In genomic region chr6:94626807-94627206, GRCm38 (mm10) we compare ENCODE assay signal across 16 mouse cellular contexts.
DNase-seq lines count a peak whose midpoint lies in the region; ATAC-seq and TF ChIP-seq lines count a peak whose summit lies in the region.
"Had no signal": no experiment of that assay in that cellular context is flagged by ENCODE, and none has a peak within 500 bp of the region (broad histone marks: within the 10 kb centered on the region; RNA-seq: fewer than 3 reads in every experiment).

No protein-coding gene starts in this region.

- no peak for ATAC-seq in midbrain, postnatal 0 days (ENCODE audit: low FRiP score)
- ATAC-seq in midbrain, embryonic 15.5 days (replicated peaks), result no peak
- peak; percentile 3; the same call in 1 of the 2 replicates for ATAC-seq in limb, embryonic 12.5 days (ENCODE audit: insufficient number of reproducible peaks, insufficient read depth, low FRiP score, low TSS enrichment, low read depth)
- ATAC-seq: liver, embryonic 12.5 days; midbrain, embryonic 16.5 days had no signal

- peaks cover 16% of the 10 kb centered on the region for H3K36me3 ChIP-seq in midbrain, postnatal 0 days (ENCODE audit: insufficient read depth, low read length)
- H3K36me3 ChIP-seq in midbrain, embryonic 15.5 days (replicated peaks), result no peaks in the 10 kb centered on the region
- peaks cover 55% of the 10 kb centered on the region for H3K36me3 ChIP-seq in limb, embryonic 12.5 days

- no peak for TF ChIP-seq CTCF in midbrain, postnatal 0 days (IDR thresholded peaks at IDR 0.05)

- no peak overlapping the region for H3K9ac ChIP-seq in midbrain, postnatal 0 days (replicated peaks; ENCODE audit: low read length, poor library complexity, severe bottlenecking)
- H3K9ac ChIP-seq in midbrain, embryonic 15.5 days, result no peak overlapping the region
- no peak overlapping the region for H3K9ac ChIP-seq in limb, embryonic 12.5 days (replicated peaks)
- H3K9ac ChIP-seq: embryonic facial prominence, embryonic 13.5 days; forebrain, embryonic 12.5 days; liver, embryonic 12.5 days; lung, embryonic 15.5 days; neural tube, embryonic 13.5 days had no signal

- H3K4me3 ChIP-seq in midbrain, postnatal 0 days (ENCODE audit: low read depth, low read length), result no peak overlapping the region
- H3K4me3 ChIP-seq in midbrain, embryonic 15.5 days, result no peak overlapping the region
- H3K4me3 ChIP-seq in limb, embryonic 12.5 days (replicated peaks), result no peak overlapping the region
- H3K4me3 ChIP-seq: embryonic facial prominence, embryonic 13.5 days; forebrain, embryonic 12.5 days; liver, embryonic 12.5 days; lung, embryonic 15.5 days; neural tube, embryonic 13.5 days had no signal

- no peaks in the 10 kb centered on the region for H3K9me3 ChIP-seq in midbrain, postnatal 0 days (ENCODE audit: low read length)
- H3K9me3 ChIP-seq in midbrain, embryonic 15.5 days, result no peaks in the 10 kb centered on the region
- no peaks in the 10 kb centered on the region for H3K9me3 ChIP-seq in limb, embryonic 12.5 days
- H3K9me3 ChIP-seq: embryonic facial prominence, embryonic 13.5 days; forebrain, embryonic 12.5 days; liver, embryonic 12.5 days; lung, embryonic 15.5 days; neural tube, embryonic 13.5 days had no signal

- H3K4me2 ChIP-seq in midbrain, postnatal 0 days (ENCODE audit: low read depth, low read length, poor library complexity, severe bottlenecking), result no peak overlapping the region
- H3K4me2 ChIP-seq in midbrain, embryonic 15.5 days, result no peak overlapping the region
- H3K4me2 ChIP-seq in limb, embryonic 12.5 days, result no peak overlapping the region
- H3K4me2 ChIP-seq: embryonic facial prominence, embryonic 13.5 days; forebrain, embryonic 12.5 days; liver, embryonic 12.5 days; lung, embryonic 15.5 days; neural tube, embryonic 13.5 days had no signal

- peak; percentile 22 for DNase-seq in midbrain, postnatal 0 days (ENCODE audit: low spot score)
- DNase-seq in cerebellum, adult 11 months, result peak; percentile 46
- peak; percentile 46 to 58 for DNase-seq in cerebellum, postnatal 14 days
- no peak for DNase-seq in lung, postnatal 10 days
- DNase-seq in frontal cortex, postnatal 10 days (ENCODE audit: low spot score in 2 of 2), result no peak
- DNase-seq: gastrocnemius, postnatal 10 days; layer of hippocampus, adult 9-11 months had no signal

- no peaks in the 10 kb centered on the region for H3K27me3 ChIP-seq in midbrain, postnatal 0 days (ENCODE audit: insufficient read depth, low read length)
- H3K27me3 ChIP-seq in midbrain, embryonic 15.5 days (replicated peaks), result no peaks in the 10 kb centered on the region
- H3K27me3 ChIP-seq in limb, embryonic 12.5 days, result peaks cover 37% of the 10 kb centered on the region
- H3K27me3 ChIP-seq: embryonic facial prominence, embryonic 13.5 days; forebrain, embryonic 12.5 days; lung, embryonic 15.5 days; neural tube, embryonic 13.5 days had no signal

- WGBS in midbrain, postnatal 0 days, result 74% methylated on average over 2 of the region's 2 CpGs
- WGBS in midbrain, embryonic 15.5 days, result 69% methylated on average over 2 of the region's 2 CpGs
- WGBS in limb, embryonic 12.5 days, result 16% methylated on average over 2 of the region's 2 CpGs

- H3K27ac ChIP-seq in midbrain, postnatal 0 days (ENCODE audit: low read depth, low read length), result no peak overlapping the region
- H3K27ac ChIP-seq in midbrain, embryonic 15.5 days, result no peak overlapping the region
- no peak overlapping the region for H3K27ac ChIP-seq in limb, embryonic 12.5 days
- H3K27ac ChIP-seq: embryonic facial prominence, embryonic 13.5 days; forebrain, embryonic 12.5 days; kidney, postnatal 0 days; liver, embryonic 12.5 days; lung, embryonic 15.5 days had no signal

- H3K4me1 ChIP-seq in midbrain, postnatal 0 days (ENCODE audit: insufficient read depth, low read length), result no peaks in the 10 kb centered on the region; the same call in 1 of the 2 replicates
- peaks cover 28% of the 10 kb centered on the region for H3K4me1 ChIP-seq in midbrain, embryonic 15.5 days
- H3K4me1 ChIP-seq in limb, embryonic 12.5 days (replicated peaks), result peaks cover 67% of the 10 kb centered on the region
- H3K4me1 ChIP-seq: liver, embryonic 12.5 days had no signal

Comparison
In these comparisons a context has a peak if more than half of its experiments do, and no peak if none do; other contexts are left out.
1. DNase-seq: peak in midbrain, postnatal 0 days (single experiment), cerebellum, adult 11 months (single experiment) and cerebellum, postnatal 14 days (2 of 2); none in lung, postnatal 10 days (single experiment) and frontal cortex, postnatal 10 days (0 of 2).